Mouse (Mus musculus): ENCODE measurements around the gene Ostn. TPM values are rescaled to one million over a fixed set of nuclear protein-coding genes. Genes with fewer than 3 reads are reported as not detected.
"Not testable (repeated sequence)": the region's sequence is repeated elsewhere in the genome, so short reads cannot be mapped to it uniquely, and the experiment has no call there.

Gene Ostn
- 2.1 and 2.6 TPM in 2 replicates for polyA plus RNA-seq (2015; fragmentation: Nextera tagmentation; extraction: Ambion mirVana)

DNA sequence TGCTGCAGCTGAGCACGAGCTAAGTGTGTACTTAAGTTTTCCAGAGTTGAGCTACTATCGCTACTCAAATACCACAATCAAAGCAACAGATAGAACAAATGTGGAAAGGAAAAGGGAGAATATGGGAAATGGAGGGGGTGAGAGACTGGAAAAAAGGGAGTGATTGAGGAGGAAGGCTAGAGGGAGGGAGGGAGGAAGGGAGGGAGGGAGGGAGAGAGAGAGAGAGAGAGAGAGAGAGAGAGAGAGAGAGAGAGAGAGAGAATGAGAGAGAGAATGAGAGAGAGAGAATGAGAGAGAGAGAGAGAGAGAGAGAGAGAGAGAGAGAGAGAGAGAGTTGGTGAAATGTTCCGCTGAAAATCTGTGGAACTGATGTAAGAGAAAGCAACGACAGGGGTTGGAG, at the start of gene Ostn:
Gene Ostn, plus strand, starts transcription at position 301 of the 400 bp plus-strand sequence.
- not testable (repeated sequence) for H3K9ac ChIP-seq; H3K27me3 ChIP-seq; H3K36me3 ChIP-seq; H3K27ac ChIP-seq; H3K4me2 ChIP-seq (replicated peaks); H3K4me1 ChIP-seq; H3K4me3 ChIP-seq; H3K9me3 ChIP-seq; ATAC-seq (ENCODE audit: low FRiP score, low read depth)
- WGBS, result 64% methylated on average over 4 of the region's 4 CpGs

DNA sequence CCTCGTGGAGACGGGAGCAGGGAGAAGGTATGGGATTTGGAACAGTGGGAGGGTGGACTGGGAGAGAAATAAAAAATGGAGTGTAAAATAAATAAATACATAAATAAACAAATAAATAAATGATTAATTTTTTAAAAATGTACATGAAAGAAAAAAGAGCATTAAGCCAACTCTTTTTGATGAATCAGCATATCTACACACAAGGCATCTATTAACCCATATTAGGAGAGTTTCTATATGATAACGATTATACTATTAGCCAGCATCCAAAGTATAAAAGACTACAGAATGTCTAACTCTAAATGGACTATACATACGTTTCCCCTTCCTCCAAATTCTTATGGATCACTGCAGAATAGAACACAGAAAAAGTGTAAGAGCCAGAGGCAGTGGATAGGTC, 38.5 kb upstream of the Ostn start:
- Histone ChIP-seq H3K4me2 (replicated peaks) (no peak overlapping the region), H3K27ac (no peak overlapping the region), H3K4me3 (no peak overlapping the region), H3K36me3 (no peaks in the 10 kb centered on the region), H3K9me3 (no peaks in the 10 kb centered on the region), H3K9ac (no peak overlapping the region), H3K27me3 (no peaks in the 10 kb centered on the region), H3K4me1 (no peaks in the 10 kb centered on the region)
- 81% methylated on average over 4 of the region's 4 CpGs for WGBS
- ATAC-seq (ENCODE audit: low FRiP score, low read depth), result no peak

DNA sequence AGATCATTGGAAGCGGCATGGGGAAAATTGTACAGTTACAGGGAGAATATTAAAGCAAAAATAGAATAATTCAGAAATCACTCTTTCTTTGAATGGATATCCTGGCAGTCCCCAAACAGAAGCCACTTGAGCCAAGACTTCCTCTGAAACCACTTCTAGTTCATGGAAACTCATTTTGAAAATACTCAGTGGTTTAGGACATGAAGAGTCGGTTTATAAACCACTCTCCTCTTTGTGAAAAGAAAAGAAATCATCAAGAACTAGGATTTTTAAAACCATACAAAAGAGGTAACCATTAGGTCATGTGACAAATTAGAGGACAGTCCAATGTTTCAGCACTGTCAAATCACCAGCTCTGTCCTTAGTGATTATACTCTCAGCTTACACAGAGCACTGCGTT, 19.9 kb upstream of the Ostn start:
- Histone ChIP-seq H3K4me1 (no peaks in the 10 kb centered on the region), H3K9me3 (no peaks in the 10 kb centered on the region), H3K4me2 (replicated peaks) (no peak overlapping the region), H3K27me3 (no peaks in the 10 kb centered on the region), H3K36me3 (no peaks in the 10 kb centered on the region), H3K9ac (no peak overlapping the region), H3K27ac (no peak overlapping the region), H3K4me3 (no peak overlapping the region)
- ATAC-seq (ENCODE audit: low FRiP score, low read depth), result no peak
- WGBS, result 82% methylated on average over 3 of the region's 3 CpGs

GRCm38 (mm10) chr16:27296508-27296907, 10.8 kb upstream of the Ostn start:
- WGBS, result 86% methylated on average over 3 of the region's 3 CpGs
- Histone ChIP-seq H3K4me3 (no peak overlapping the region), H3K9ac (no peak overlapping the region), H3K9me3 (no peaks in the 10 kb centered on the region), H3K27me3 (no peaks in the 10 kb centered on the region), H3K36me3 (no peaks in the 10 kb centered on the region), H3K27ac (no peak overlapping the region), H3K4me1 (no peaks in the 10 kb centered on the region), H3K4me2 (replicated peaks) (no peak overlapping the region)
- ATAC-seq (ENCODE audit: low FRiP score, low read depth), result no peak

DNA sequence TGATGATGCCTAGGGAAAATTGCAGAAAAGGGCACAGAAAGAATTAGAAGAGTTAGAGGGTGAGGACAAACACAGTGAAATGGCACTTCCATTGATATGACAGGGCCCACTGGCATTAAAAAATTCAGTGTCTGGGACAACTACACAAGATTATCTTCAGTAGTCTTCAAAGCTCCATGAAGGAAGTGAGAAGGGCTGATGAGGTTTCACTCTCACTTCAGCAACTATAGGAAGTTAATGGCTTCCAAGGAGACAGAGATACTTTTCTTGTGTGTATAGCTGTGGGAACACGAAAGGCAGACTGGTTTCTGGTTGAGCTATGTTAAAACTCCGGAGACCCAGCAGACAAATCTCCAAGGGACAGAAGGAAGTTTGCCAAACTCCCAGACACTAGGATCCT, 10.4 kb upstream of the Ostn start:
- ATAC-seq (ENCODE audit: low FRiP score, low read depth), result no peak
- H3K9ac ChIP-seq, result no peak overlapping the region
- H3K4me1 ChIP-seq, result no peaks in the 10 kb centered on the region
- H3K36me3 ChIP-seq, result no peaks in the 10 kb centered on the region
- no peak overlapping the region for H3K4me3 ChIP-seq
- WGBS, result 81% methylated on average over 2 of the region's 2 CpGs
- H3K27ac ChIP-seq, result no peak overlapping the region
- no peaks in the 10 kb centered on the region for H3K27me3 ChIP-seq
- H3K9me3 ChIP-seq, result no peaks in the 10 kb centered on the region
- no peak overlapping the region for H3K4me2 ChIP-seq (replicated peaks)

GRCm38 (mm10) chr16:27319099-27319498, 11.8 kb downstream of the Ostn start:
- H3K4me2 ChIP-seq (replicated peaks), result no peak overlapping the region
- ATAC-seq (ENCODE audit: low FRiP score, low read depth), result no peak

GRCm38 (mm10) chr16:27322047-27322446, 14.8 kb downstream of the Ostn start:
- Histone ChIP-seq H3K4me3 (no peak overlapping the region), H3K4me2 (replicated peaks) (no peak overlapping the region), H3K27me3 (no peaks in the 10 kb centered on the region), H3K36me3 (no peaks in the 10 kb centered on the region), H3K9ac (no peak overlapping the region), H3K9me3 (0 out of 2 replicates have a peak, but pooled peaks cover 3% of the 10 kb centered on the region), H3K27ac (no peak overlapping the region), H3K4me1 (no peaks in the 10 kb centered on the region)
- no peak for ATAC-seq (ENCODE audit: low FRiP score, low read depth)

More at GRCm38 (mm10) chr16:27319099-27319498, 11.8 kb downstream of the Ostn start:
- Histone ChIP-seq H3K36me3 (no peaks in the 10 kb centered on the region), H3K9ac (no peak overlapping the region), H3K27me3 (no peaks in the 10 kb centered on the region), H3K4me3 (no peak overlapping the region), H3K9me3 (no peaks in the 10 kb centered on the region), H3K4me1 (no peaks in the 10 kb centered on the region), H3K27ac (no peak overlapping the region)
- 83% methylated on average over 1 of the region's 1 CpGs for WGBS

GRCm38 (mm10) chr16:27326463-27326862, 19.2 kb downstream of the Ostn start:
- Histone ChIP-seq H3K4me2 (replicated peaks) (no peak overlapping the region), H3K36me3 (no peaks in the 10 kb centered on the region), H3K27me3 (no peaks in the 10 kb centered on the region), H3K9me3 (0 out of 2 replicates have a peak, but pooled peaks cover 3% of the 10 kb centered on the region), H3K4me1 (no peaks in the 10 kb centered on the region), H3K4me3 (no peak overlapping the region), H3K27ac (no peak overlapping the region), H3K9ac (no peak overlapping the region)
- WGBS, result 94% methylated on average over 2 of the region's 2 CpGs
- ATAC-seq (ENCODE audit: low FRiP score, low read depth), result no peak

DNA sequence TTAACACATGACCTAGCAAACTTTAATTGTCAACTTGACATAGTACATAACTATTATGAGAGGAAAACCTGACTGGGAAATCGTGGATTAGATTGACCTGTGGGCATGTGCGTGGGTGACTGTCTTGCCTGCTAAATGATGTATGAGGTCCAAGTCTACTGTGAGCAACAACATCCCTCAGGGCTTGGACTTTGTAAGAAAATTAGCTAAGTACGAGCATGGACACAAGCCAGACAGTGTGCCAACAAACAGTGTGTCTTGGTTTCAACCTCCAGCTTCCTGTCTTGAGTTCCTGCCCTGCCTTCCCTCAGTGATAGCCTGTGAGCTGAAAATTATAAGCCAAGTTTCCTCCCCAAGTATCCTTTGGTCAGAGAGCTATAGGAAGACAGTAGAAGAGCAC, 40.2 kb downstream of the Ostn start:
- WGBS, result 67% methylated on average over 3 of the region's 3 CpGs

DNA sequence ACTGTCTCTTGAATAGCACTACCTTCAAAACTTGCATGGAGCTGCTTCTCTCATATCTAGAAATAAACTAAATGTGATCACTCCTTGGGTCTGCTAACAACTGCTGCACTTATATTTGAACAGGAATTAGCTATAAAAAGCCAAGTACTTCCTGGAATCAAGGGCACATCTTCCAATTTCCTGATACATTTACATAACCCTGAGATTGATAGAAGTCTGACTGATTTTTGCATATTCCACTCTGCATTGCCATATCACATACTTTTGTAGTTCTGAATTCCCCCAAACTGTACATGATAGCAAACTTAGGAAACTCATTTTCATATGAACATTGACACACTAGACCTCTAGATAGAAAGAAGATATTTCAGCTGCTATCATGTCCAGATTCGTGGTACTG, 41.1 kb downstream of the Ostn start:
- H3K4me3 ChIP-seq, result no peak overlapping the region
- ATAC-seq (ENCODE audit: low FRiP score, low read depth), result no peak
- H3K36me3 ChIP-seq, result no peaks in the 10 kb centered on the region
- H3K9me3 ChIP-seq, result no peaks in the 10 kb centered on the region
- no peaks in the 10 kb centered on the region for H3K4me1 ChIP-seq
- no peak overlapping the region for H3K4me2 ChIP-seq (replicated peaks)
- 71% methylated on average over 1 of the region's 1 CpGs for WGBS
- no peak overlapping the region for H3K27ac ChIP-seq
- H3K27me3 ChIP-seq, result no peaks in the 10 kb centered on the region
- H3K9ac ChIP-seq, result no peak overlapping the region

More for the DNA sequence above, 40.2 kb downstream of the Ostn start:
- ATAC-seq (ENCODE audit: low FRiP score, low read depth), result no peak
- Histone ChIP-seq H3K9me3 (no peaks in the 10 kb centered on the region), H3K27me3 (no peaks in the 10 kb centered on the region), H3K9ac (no peak overlapping the region), H3K27ac (no peak overlapping the region), H3K4me3 (no peak overlapping the region), H3K36me3 (no peaks in the 10 kb centered on the region), H3K4me2 (replicated peaks) (no peak overlapping the region), H3K4me1 (no peaks in the 10 kb centered on the region)

DNA sequence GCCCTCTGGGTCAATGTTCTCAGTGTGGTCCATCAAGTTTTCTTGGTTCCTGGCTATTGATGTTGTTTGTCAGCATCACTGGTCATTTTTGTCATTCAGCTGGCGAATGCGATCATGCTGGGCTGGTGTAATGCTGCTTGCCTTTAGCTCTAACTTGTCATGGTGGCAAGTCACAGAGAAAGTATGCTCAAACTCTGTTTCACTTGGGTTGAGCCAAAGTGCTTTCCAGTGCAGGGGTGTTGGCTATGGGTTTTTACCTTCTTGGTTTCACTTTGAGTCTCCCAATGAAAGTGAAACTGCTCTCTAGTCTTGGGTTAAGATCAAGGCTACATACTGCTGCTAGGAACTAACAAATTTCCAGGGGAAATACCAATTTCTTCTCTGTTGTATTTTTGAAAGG, 41.9 kb downstream of the Ostn start:
- H3K4me3 ChIP-seq, result no peak overlapping the region
- no peaks in the 10 kb centered on the region for H3K27me3 ChIP-seq
- H3K4me2 ChIP-seq (replicated peaks), result no peak overlapping the region
- ATAC-seq (ENCODE audit: low FRiP score, low read depth), result no peak
- H3K4me1 ChIP-seq, result no peaks in the 10 kb centered on the region
- no peaks in the 10 kb centered on the region for H3K36me3 ChIP-seq
- no peaks in the 10 kb centered on the region for H3K9me3 ChIP-seq
- WGBS, result 93% methylated on average over 2 of the region's 2 CpGs
- H3K27ac ChIP-seq, result no peak overlapping the region
- no peak overlapping the region for H3K9ac ChIP-seq

DNA sequence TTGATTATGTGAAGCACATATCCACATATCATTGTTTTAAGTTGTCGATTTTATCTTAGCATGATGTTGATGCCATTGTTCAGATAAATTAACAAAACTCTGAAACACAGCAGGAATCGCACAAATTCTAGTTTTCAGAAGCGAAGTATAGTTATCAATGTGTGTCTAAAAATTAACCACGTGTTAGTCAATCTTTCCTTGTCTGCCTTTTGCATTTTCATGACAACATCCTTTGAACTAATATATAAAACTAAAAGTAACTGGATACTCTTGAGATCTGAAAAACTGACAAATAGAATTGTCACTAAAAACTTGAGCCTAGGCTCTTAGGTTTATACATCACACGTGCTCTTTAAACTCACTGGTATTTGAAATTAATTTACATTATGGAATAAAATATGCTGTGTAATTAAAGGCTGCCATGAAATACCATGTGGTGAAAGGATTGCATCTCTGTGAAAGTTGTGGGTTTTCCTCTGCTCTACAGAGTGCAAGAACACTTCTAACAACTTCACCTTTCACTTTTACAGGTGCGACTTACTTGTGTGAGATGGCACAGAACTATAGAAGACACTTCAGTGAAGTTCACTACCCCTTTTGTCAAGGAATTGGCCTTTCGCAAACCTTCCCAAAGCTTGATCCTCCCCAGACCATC, 42.7 kb downstream of the Ostn start:
- Histone ChIP-seq H3K9me3 (no peaks in the 10 kb centered on the region), H3K4me1 (no peaks in the 10 kb centered on the region), H3K9ac (no peak overlapping the region), H3K4me3 (no peak overlapping the region), H3K27ac (no peak overlapping the region), H3K27me3 (no peaks in the 10 kb centered on the region), H3K4me2 (replicated peaks) (no peak overlapping the region), H3K36me3 (no peaks in the 10 kb centered on the region)
- WGBS, result 85% methylated on average over 7 of the region's 7 CpGs
- ATAC-seq (ENCODE audit: low FRiP score, low read depth), result no peak

DNA sequence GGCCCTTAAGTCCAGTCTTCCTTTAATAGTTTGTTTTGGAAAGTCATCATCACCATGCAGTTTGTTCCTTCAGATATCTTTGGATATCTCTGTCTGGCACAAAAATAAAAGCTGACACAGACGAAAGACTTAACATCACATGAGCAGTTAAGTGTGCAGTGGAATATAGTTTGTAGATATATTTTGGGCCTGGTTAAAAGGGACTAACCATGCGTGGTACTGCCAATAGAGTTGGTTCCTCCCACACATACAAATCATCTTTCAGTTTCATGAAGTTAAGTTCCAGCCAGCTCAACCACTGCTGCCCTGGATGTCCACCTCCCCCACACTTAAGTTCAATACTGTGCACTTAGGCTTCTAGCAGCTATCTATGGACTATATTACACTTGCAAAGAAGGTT, 47.2 kb downstream of the Ostn start:
- Histone ChIP-seq H3K9ac (no peak overlapping the region), H3K4me2 (replicated peaks) (no peak overlapping the region), H3K27me3 (no peaks in the 10 kb centered on the region), H3K27ac (no peak overlapping the region), H3K36me3 (no peaks in the 10 kb centered on the region), H3K4me1 (no peaks in the 10 kb centered on the region), H3K4me3 (no peak overlapping the region), H3K9me3 (no peaks in the 10 kb centered on the region)
- no peak for ATAC-seq (ENCODE audit: low FRiP score, low read depth)
- 83% methylated on average over 2 of the region's 2 CpGs for WGBS
